Mouse (Mus musculus): ENCODE data around the gene Phf21a.

Phf21a gene

GRCm38 (mm10) chr2:92402591-92403326, 309.8 kb downstream of the Phf21a start:
- DNase-seq (ENCODE audit: low spot score in 2 of 2) = no peak

GRCm38 (mm10) chr2:92403776-92404319, 310.9 kb downstream of the Phf21a start:
- no peak for DNase-seq (ENCODE audit: low spot score in 2 of 2)

DNA sequence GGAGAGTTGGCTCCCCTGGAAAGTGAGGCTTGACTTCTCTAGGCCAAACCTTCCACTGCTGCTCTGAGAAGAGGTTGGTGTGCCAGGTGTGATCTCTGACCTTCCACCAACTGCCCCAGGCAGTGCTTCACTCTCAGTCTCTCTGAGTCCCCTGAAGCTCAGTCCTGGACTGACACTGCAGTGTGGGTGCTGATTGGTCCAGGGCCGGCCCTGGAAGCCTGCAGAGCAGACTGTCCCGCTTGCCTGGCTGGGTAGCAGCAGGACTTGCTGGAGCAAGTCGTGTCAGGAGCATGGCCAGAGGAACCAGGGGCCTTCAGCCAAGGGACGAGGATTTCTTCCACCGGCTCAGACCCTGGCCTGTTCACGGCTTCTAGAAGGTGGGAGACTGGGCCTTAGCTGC, 311.8 kb downstream of the Phf21a start:
- no peak for DNase-seq (ENCODE audit: low spot score in 2 of 2)

- no peak for DNase-seq (ENCODE audit: low spot score in 2 of 2)
Observed at GRCm38 (mm10) chr2:92405687-92406086, 312.8 kb downstream of the Phf21a start.

DNA sequence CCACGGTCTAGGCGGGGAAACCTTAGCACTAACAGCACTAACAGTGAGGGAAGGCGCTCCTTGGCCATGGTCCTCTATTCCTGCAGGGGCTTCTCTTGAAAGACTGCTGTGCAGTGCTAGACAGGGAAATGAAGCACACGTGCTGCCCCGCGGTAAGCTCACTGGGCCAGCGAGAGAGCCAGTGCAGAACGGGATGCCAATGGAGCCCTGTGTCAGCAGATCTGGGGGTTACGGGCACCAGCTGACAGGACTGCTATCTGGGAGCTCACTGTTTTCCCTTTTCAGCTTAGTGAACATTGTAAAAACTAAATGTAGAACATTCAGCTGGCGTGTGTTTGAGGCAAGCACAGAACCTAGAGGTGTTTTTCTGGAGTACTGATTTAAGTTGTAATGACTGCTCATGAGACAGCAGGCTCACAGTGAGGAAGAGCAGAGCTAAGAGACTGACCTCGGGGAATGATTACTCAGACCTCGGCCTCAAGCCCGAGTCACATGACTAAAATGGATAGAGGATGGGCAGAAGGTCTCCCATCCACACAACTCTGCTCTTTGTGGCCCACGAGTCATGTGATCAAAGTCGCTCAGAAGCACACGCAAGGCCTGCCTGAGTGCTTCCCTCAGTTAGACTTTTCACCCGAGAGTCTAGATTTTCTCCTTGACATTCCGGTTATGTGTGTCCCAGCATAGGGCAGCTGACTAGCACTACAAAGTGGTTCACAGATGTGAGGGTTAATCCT, 315.6 kb downstream of the Phf21a start:
- no peak for DNase-seq (ENCODE audit: low spot score in 2 of 2)

GRCm38 (mm10) chr2:92411705-92412104, 318.8 kb downstream of the Phf21a start:
- no peak for DNase-seq (ENCODE audit: low spot score in 2 of 2)

All from spleen, postnatal 14 days (tissue).